Mouse (Mus musculus): ENCODE data around the gene Gm382.

Gene Gm382

DNA sequence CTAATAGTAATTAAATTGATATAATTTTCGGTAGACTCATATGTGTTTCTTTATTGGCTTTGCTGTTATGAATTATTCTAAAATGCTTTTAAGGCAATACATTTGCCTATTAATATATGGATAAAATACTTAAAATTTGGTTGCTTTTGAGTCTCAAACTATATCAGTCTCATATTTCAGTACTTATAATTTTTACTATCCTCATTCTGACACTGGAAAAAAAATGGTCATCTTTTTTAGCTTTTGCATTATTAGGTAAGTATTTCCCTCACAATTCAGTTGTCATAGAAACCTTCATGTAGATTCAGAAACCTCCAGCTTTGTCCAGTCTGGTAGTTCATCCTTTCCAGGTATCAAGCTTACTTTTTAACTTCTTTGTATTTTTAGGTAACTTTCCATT lies at the start of gene Gm382:
Gm382 (plus strand) TSS at position 301 of the 400 bp plus-strand sequence.
- no peak for DNase-seq (ENCODE audit: low read depth, low spot score)

DNA sequence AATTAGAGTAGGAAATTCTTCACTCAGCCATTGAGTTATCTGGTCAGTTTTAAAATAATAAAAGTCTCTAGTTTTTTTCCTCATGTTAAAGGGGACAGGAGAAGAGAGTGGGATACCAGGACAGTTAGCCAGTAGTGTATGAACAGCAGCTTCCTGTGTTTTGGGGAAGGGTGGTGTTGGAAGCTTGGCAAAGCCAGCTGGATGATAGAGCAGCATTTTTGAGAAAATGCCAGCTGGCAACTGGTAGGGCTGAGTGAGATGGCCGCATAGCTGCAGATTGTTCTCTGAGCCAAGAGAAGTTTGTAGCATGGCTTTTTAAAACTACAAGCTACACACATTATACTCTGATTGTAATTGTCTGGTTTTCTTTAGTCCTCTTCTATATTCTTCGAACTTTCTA lies 30.4 kb downstream of the Gm382 start:
- no peak for DNase-seq (ENCODE audit: low read depth, low spot score)

DNA sequence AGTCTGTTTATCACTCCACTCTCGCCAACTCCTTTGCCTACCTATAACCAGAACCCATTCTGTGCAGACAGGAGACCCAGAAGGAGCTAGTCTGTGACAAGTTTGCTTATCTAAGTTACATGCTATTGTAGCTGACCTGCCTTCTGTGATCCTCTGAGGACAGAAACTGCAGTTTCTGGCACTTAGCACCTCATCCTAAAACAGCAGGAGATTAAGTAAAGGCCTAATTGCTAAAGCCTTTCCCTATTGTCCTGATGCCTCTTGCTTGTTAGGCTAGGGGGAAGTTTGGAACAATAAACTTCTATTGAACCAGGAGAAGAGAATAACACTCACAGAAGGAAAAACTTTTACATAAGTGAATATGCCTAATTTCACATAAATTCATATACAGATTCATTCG lies 51.5 kb downstream of the Gm382 start:
- DNase-seq (ENCODE audit: low read depth, low spot score) = no peak

- no peak for DNase-seq (ENCODE audit: low read depth, low spot score)
These were observed 53.3 kb downstream of the Gm382 start for GRCm38 (mm10) chrX:127093036-127093435.

DNA sequence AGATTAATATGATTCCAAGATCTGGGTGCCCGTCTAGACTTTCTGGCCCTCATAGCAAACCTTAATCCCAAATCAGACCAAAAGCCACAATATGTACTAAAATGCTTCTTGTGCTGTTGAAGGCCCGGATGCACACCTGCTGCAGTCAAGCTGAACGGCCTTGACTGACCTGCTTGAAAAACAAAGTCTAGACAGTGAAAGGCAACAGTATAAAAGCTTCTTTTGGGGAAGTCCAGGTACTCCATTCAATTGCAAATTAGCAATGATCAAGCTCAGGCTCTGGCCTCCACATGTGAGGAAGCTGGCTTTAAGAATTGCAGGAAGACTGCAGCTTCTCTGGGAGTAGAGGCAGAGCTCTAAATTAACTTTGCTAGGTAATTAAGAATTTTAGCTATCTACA lies 54.2 kb downstream of the Gm382 start:
- DNase-seq (ENCODE audit: low read depth, low spot score) = no peak

DNA sequence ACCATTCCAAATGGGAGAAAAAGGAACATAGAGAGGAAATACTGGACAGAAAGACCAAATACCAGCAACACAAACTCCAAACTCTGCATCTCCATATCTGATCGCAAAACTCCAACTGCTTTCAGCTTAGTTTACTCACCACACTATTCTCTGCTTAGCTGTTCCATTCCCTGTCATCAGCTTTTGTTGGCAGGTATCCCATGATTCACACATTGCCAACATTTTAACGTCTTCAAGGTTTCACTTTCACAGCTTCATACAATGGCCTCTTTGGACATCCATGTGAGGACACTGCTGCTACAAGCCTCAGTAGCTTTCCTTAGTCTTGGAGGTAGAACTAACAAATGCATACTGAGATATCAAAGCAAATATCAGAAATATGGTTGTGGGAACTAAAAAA lies 64.6 kb downstream of the Gm382 start:
- DNase-seq (ENCODE audit: low read depth, low spot score) = no peak
